Mouse (Mus musculus): Measurements from ENCODE around the gene Adamts5. TPM values are rescaled to one million over a fixed set of nuclear protein-coding genes. Genes with fewer than 3 reads are reported as not detected.

Gene Adamts5
- polyA plus RNA-seq (2014; fragmentation: Nextera tagmentation; extraction: Ambion mirVana), result 1.5 and 1.9 TPM in 2 replicates

DNA sequence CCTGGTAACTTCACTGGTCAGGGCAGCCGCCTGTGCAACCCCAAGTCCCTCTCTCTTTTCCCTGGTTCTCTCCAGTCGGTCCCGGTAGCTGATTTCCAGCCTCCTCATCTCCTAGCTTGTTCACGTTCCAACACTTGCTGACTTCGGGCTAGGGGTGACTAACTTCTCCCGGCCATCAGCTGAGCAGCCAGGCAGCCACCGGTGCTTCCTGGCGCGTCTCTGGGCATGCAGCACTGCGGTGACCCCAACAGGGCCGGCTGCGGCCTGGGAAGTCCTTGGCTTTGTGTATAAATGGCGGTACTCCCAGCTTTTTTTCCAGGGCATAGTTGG lies at the start of gene Adamts5:
Adamts5 (minus strand) TSS at position 248 of the 330 bp plus-strand sequence.
- WGBS, result 3% methylated on average over 13 of the region's 13 CpGs
- no peak for ATAC-seq (ENCODE audit: insufficient number of reproducible peaks, low FRiP score, low TSS enrichment, low read depth)
- peak; percentile 58 for DNase-seq (ENCODE audit: low spot score)
- no peak within 1 kb of the TSS for H3K27ac ChIP-seq (replicated peaks; ENCODE audit: low read depth, low read length)
- H3K27me3 ChIP-seq (ENCODE audit: control insufficient read depth, insufficient read depth, low read length), result peaks cover 10% of the 10 kb centered on the region; the same call in 1 of the 2 replicates
- peak within 1 kb of the TSS; percentile 95 for H3K4me2 ChIP-seq (ENCODE audit: low read depth, severe bottlenecking)
- peak within 1 kb of the TSS; percentile 55 for H3K9ac ChIP-seq (ENCODE audit: low read length)
- peak within 1 kb of the TSS; percentile 53 for H3K4me3 ChIP-seq (ENCODE audit: low read depth, low read length)
- no peaks in the 10 kb centered on the region for H3K9me3 ChIP-seq (ENCODE audit: control insufficient read depth, low read length)
- peaks cover 7% of the 10 kb centered on the region for H3K4me1 ChIP-seq (ENCODE audit: control insufficient read depth, insufficient read depth, low read length)
- H3K36me3 ChIP-seq (ENCODE audit: control insufficient read depth, insufficient read depth, low read length), result no peaks in the 10 kb centered on the region

DNA sequence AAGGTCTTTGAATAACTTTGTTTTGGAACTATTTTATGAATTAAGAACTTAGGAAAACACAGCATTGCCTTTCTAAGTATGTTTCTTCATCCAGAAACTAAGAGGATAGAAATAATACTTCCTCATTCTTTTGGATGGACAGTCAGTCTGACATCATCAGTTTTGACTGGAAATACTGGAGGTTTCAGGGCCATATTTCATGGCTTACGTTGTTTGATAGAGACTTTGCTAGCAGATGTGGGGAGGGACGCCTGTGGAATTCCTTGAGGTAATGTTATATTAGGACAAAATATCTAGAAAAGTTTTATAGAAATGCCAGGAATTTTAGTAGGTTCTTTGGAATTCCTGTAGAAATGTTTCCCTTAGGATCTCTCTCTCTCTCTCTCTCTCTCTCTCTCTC lies 48.7 kb upstream of the Adamts5 start:
- H3K27me3 ChIP-seq (ENCODE audit: control insufficient read depth, insufficient read depth, low read length), result no peaks in the 10 kb centered on the region
- WGBS, result 70% methylated on average over 2 of the region's 2 CpGs
- no peak overlapping the region for H3K27ac ChIP-seq (replicated peaks; ENCODE audit: low read depth, low read length)
- no peaks in the 10 kb centered on the region for H3K36me3 ChIP-seq (ENCODE audit: control insufficient read depth, insufficient read depth, low read length)
- H3K4me3 ChIP-seq (ENCODE audit: low read depth, low read length), result no peak overlapping the region
- no peaks in the 10 kb centered on the region for H3K9me3 ChIP-seq (ENCODE audit: control insufficient read depth, low read length)
- no peak for ATAC-seq (ENCODE audit: insufficient number of reproducible peaks, low FRiP score, low TSS enrichment, low read depth)
- no peak overlapping the region for H3K4me2 ChIP-seq (ENCODE audit: low read depth, severe bottlenecking)
- DNase-seq (ENCODE audit: low spot score), result no peak
- H3K4me1 ChIP-seq (ENCODE audit: control insufficient read depth, insufficient read depth, low read length), result no peaks in the 10 kb centered on the region
- H3K9ac ChIP-seq (ENCODE audit: low read length), result no peak overlapping the region

- Histone ChIP-seq H3K36me3 (ENCODE audit: control insufficient read depth, insufficient read depth, low read length) (no peaks in the 10 kb centered on the region), H3K4me2 (ENCODE audit: low read depth, severe bottlenecking) (no peak overlapping the region), H3K27ac (replicated peaks; ENCODE audit: low read depth, low read length) (no peak overlapping the region), H3K4me3 (ENCODE audit: low read depth, low read length) (no peak overlapping the region), H3K9ac (ENCODE audit: low read length) (no peak overlapping the region), H3K4me1 (ENCODE audit: control insufficient read depth, insufficient read depth, low read length) (no peaks in the 10 kb centered on the region), H3K9me3 (ENCODE audit: control insufficient read depth, low read length) (no peaks in the 10 kb centered on the region), H3K27me3 (ENCODE audit: control insufficient read depth, insufficient read depth, low read length) (no peaks in the 10 kb centered on the region)
- WGBS, result 85% methylated on average over 5 of the region's 5 CpGs
- DNase-seq (ENCODE audit: low spot score), result no peak
- no peak for ATAC-seq (ENCODE audit: insufficient number of reproducible peaks, low FRiP score, low TSS enrichment, low read depth)
Observed at GRCm38 (mm10) chr16:85926004-85926403, 24.4 kb upstream of the Adamts5 start.

- ATAC-seq (ENCODE audit: insufficient number of reproducible peaks, low FRiP score, low TSS enrichment, low read depth) (no peak), DNase-seq (ENCODE audit: low spot score) (no peak)
- Histone ChIP-seq H3K4me1 (ENCODE audit: control insufficient read depth, insufficient read depth, low read length) (no peaks in the 10 kb centered on the region), H3K9ac (ENCODE audit: low read length) (no peak overlapping the region), H3K27me3 (ENCODE audit: control insufficient read depth, insufficient read depth, low read length) (no peaks in the 10 kb centered on the region), H3K4me3 (ENCODE audit: low read depth, low read length) (no peak overlapping the region), H3K27ac (replicated peaks; ENCODE audit: low read depth, low read length) (no peak overlapping the region), H3K4me2 (ENCODE audit: low read depth, severe bottlenecking) (no peak overlapping the region), H3K9me3 (ENCODE audit: control insufficient read depth, low read length) (no peaks in the 10 kb centered on the region), H3K36me3 (ENCODE audit: control insufficient read depth, insufficient read depth, low read length) (no peaks in the 10 kb centered on the region)
- WGBS, result 83% methylated on average over 1 of the region's 1 CpGs
Observed at GRCm38 (mm10) chr16:85922454-85922853, 20.8 kb upstream of the Adamts5 start.

DNA sequence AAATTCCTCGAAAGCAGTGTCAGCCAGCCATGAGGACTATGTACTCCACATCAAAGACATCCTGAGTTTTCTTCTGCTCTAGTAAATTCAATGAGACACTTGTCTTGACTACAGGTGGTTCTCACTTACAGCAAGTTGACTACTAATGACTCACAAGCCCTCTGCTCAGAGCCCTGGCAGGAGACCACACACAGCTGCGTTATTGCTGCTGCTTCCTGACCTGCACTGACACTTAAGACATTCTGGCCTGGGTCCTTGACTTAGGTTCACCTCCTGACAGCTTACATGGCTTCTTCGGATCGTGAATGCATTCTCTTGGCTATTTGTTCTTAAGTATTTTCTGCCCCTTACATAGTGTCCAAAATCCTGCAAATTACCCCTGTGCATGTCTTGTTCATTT lies 18.5 kb upstream of the Adamts5 start:
- ATAC-seq (ENCODE audit: insufficient number of reproducible peaks, low FRiP score, low TSS enrichment, low read depth) (no peak), DNase-seq (ENCODE audit: low spot score) (no peak)
- Histone ChIP-seq H3K27me3 (ENCODE audit: control insufficient read depth, insufficient read depth, low read length) (no peaks in the 10 kb centered on the region), H3K4me3 (ENCODE audit: low read depth, low read length) (no peak overlapping the region), H3K9me3 (ENCODE audit: control insufficient read depth, low read length) (no peaks in the 10 kb centered on the region), H3K36me3 (ENCODE audit: control insufficient read depth, insufficient read depth, low read length) (no peaks in the 10 kb centered on the region), H3K4me1 (ENCODE audit: control insufficient read depth, insufficient read depth, low read length) (no peaks in the 10 kb centered on the region), H3K27ac (replicated peaks; ENCODE audit: low read depth, low read length) (no peak overlapping the region), H3K9ac (ENCODE audit: low read length) (no peak overlapping the region), H3K4me2 (ENCODE audit: low read depth, severe bottlenecking) (no peak overlapping the region)
- 69% methylated on average over 4 of the region's 4 CpGs for WGBS

DNA sequence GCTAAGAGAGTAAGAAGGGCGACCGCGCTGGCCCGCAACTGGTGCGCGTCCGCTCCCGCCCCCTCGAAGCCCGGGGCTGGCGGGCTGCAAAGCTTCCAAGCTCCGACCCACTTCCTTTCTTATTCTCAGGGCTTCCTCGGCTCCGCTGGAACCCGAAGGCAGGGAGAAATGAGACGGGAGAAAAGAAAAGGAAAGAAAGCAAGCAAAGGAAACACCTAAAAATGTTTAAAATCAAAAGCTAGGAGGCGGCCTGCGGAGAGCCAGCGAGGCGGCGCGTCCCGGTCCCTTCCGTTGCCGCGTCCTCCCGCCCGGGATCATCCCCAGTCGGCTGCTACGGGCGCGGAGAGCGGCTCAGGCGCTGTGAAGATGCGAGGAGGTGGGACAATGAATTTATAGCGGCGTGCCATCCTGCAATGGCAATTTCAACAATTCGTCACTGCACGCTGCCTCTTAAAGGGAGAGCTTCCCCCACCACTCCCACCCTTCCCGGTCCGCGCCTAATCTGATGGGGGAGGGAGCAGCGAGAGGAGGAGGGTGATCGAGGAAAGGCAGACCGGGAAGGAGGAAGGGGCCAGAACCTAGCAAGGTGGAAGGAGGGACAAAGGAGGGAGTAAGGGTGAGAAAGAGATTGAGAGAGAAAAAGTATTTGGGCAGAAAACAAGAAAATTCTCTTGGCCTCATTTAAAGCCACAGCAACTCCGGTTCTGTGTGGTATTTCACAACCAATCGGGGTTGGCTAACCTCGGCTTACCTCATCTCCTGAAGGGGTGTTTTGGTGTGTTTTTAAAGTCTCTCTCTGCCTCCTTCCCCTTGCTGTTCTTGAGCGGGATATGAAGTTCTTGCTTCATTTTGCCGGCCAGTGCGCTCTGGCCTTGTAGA lies 687 bp downstream of the Adamts5 start:
- H3K9ac ChIP-seq (ENCODE audit: low read length), result peak overlapping the region; percentile 55
- H3K27ac ChIP-seq (replicated peaks; ENCODE audit: low read depth, low read length), result no peak overlapping the region
- peak overlapping the region; percentile 95 for H3K4me2 ChIP-seq (ENCODE audit: low read depth, severe bottlenecking)
- H3K36me3 ChIP-seq (ENCODE audit: control insufficient read depth, insufficient read depth, low read length), result no peaks in the 10 kb centered on the region
- peak; percentile 26; the same call in 1 of the 2 replicates for ATAC-seq (ENCODE audit: insufficient number of reproducible peaks, low FRiP score, low TSS enrichment, low read depth)
- peaks cover 10% of the 10 kb centered on the region; the same call in 1 of the 2 replicates for H3K27me3 ChIP-seq (ENCODE audit: control insufficient read depth, insufficient read depth, low read length)
- peaks cover 7% of the 10 kb centered on the region for H3K4me1 ChIP-seq (ENCODE audit: control insufficient read depth, insufficient read depth, low read length)
- DNase-seq (ENCODE audit: low spot score), result peak; percentile 66
- no peaks in the 10 kb centered on the region for H3K9me3 ChIP-seq (ENCODE audit: control insufficient read depth, low read length)
- under 1% methylated on average over 51 of the region's 51 CpGs for WGBS
- peak overlapping the region; percentile 53 for H3K4me3 ChIP-seq (ENCODE audit: low read depth, low read length)

DNA sequence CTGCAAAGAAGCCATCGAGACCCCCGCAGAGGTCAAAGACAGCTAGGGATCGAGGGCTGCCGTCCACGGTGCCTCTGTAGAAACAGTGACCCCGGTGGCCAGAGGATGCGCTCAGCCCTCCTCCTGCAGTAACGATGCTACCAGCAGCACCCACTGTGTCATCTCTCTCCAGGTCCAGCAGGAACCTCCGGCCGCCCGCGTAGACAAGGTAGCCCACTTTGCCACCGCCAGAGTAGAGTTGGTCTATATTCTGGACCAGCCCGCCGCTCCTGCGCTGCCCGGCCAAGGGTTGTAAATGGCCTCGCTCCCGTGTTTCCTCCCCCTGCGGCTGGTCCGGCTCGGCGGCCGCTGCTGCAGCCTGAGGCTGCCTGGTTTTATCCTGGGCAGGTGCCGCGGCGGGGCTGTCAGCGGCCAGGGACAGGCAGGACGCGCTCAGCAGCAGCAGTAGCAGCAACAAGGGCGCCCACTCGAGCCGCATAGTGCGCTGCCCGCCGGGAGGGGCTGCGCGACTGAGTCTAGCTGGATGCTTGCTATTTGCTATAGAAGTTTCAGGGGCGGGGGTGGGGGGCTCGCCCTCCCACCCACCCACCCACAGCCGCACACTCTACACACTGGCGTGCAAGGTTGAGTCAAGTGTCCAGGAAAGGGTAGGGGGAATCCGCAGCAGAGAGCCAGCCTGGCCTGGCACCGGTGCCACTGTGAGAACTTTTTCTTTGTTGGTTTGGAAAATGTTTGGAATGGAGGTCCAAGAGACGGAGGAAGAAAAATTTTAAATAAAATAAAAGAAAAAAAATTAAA lies 1.6 kb downstream of the Adamts5 start:
- 1% methylated on average over 45 of the region's 45 CpGs for WGBS
- peak; percentile 64 for DNase-seq (ENCODE audit: low spot score)
- H3K9me3 ChIP-seq (ENCODE audit: control insufficient read depth, low read length), result no peaks in the 10 kb centered on the region
- peak overlapping the region; percentile 53 for H3K4me3 ChIP-seq (ENCODE audit: low read depth, low read length)
- peaks cover 10% of the 10 kb centered on the region; the same call in 1 of the 2 replicates for H3K27me3 ChIP-seq (ENCODE audit: control insufficient read depth, insufficient read depth, low read length)
- H3K36me3 ChIP-seq (ENCODE audit: control insufficient read depth, insufficient read depth, low read length), result no peaks in the 10 kb centered on the region
- ATAC-seq (ENCODE audit: insufficient number of reproducible peaks, low FRiP score, low TSS enrichment, low read depth), result peak; percentile 24; the same call in 1 of the 2 replicates
- H3K4me2 ChIP-seq (ENCODE audit: low read depth, severe bottlenecking), result peak overlapping the region; percentile 95
- H3K4me1 ChIP-seq (ENCODE audit: control insufficient read depth, insufficient read depth, low read length), result peaks cover 7% of the 10 kb centered on the region
- peak overlapping the region; percentile 56 for H3K9ac ChIP-seq (ENCODE audit: low read length)
- H3K27ac ChIP-seq (replicated peaks; ENCODE audit: low read depth, low read length), result no peak overlapping the region

- H3K4me2 ChIP-seq (ENCODE audit: low read depth, severe bottlenecking), result peak overlapping the region; percentile 95
- peak overlapping the region; percentile 53 for H3K4me3 ChIP-seq (ENCODE audit: low read depth, low read length)
- H3K36me3 ChIP-seq (ENCODE audit: control insufficient read depth, insufficient read depth, low read length), result no peaks in the 10 kb centered on the region
- H3K4me1 ChIP-seq (ENCODE audit: control insufficient read depth, insufficient read depth, low read length), result peaks cover 7% of the 10 kb centered on the region
- H3K27ac ChIP-seq (replicated peaks; ENCODE audit: low read depth, low read length), result no peak overlapping the region
- DNase-seq (ENCODE audit: low spot score), result peak; percentile 66
- peaks cover 10% of the 10 kb centered on the region; the same call in 1 of the 2 replicates for H3K27me3 ChIP-seq (ENCODE audit: control insufficient read depth, insufficient read depth, low read length)
- peak; percentile 55; the same call in 1 of the 2 replicates for ATAC-seq (ENCODE audit: insufficient number of reproducible peaks, low FRiP score, low TSS enrichment, low read depth)
- H3K9me3 ChIP-seq (ENCODE audit: control insufficient read depth, low read length), result no peaks in the 10 kb centered on the region
- WGBS, result 13% methylated on average over 25 of the region's 25 CpGs
- H3K9ac ChIP-seq (ENCODE audit: low read length), result no peak overlapping the region; the same call in 1 of the 2 replicates
Observed at GRCm38 (mm10) chr16:85899301-85899721, 2.3 kb downstream of the Adamts5 start.
